Mouse (Mus musculus) intestine, postnatal 0 days (tissue): ENCODE data around the gene Pde4dip. TPM values are rescaled to one million over a fixed set of nuclear protein-coding genes. Genes with fewer than 3 reads are reported as not detected.
A peak's percentile ranks its signal among the peaks of the same experiment; 100 is the strongest.

Experiments
- ATAC-seq: fragments of 200-750 bp; cut with Nextera tagmentation; 2 replicates; pipeline ENCODE4 v1.8.0; 2017; ENCODE audit warnings: mild to moderate bottlenecking, moderate TSS enrichment, moderate library complexity
- H3K27ac ChIP-seq: fragments of 300-500 bp; sonication (generic); 2 replicates; pipeline ENCODE4 v1.5.1; 2014; ENCODE audit warnings: mild to moderate bottlenecking, low read depth, low read length, moderate library complexity
- H3K27me3 ChIP-seq: fragments of 300-500 bp; sonication (generic); replicated peaks from 2 replicates; pipeline ENCODE4 v1.6.1; 2014; ENCODE audit warnings: low read length, mixed read lengths; ENCODE audit not compliant: control insufficient read depth, insufficient read depth
- H3K36me3 ChIP-seq: fragments of 300-500 bp; sonication (generic); 2 replicates; pipeline ENCODE4 v1.6.1; 2014; ENCODE audit warnings: mild to moderate bottlenecking, moderate library complexity; ENCODE audit not compliant: control insufficient read depth, insufficient read depth
- H3K4me1 ChIP-seq: fragments of 300-500 bp; sonication (generic); replicated peaks from 2 replicates; pipeline ENCODE4 v1.6.1; 2014; ENCODE audit warnings: antibody characterized with exemption, low read length, mixed read lengths; ENCODE audit not compliant: control insufficient read depth, insufficient read depth
- H3K4me2 ChIP-seq: fragments of 300-500 bp; sonication (generic); replicated peaks from 2 replicates; pipeline ENCODE4 v1.6.1; 2014; ENCODE audit warnings: low read depth, mild to moderate bottlenecking, moderate library complexity
- H3K4me3 ChIP-seq: fragments of 300-500 bp; sonication (generic); 2 replicates; pipeline ENCODE4 v1.5.1; 2014; ENCODE audit warnings: low read depth, low read length
- H3K9ac ChIP-seq: fragments of 300-500 bp; sonication (generic); 2 replicates; pipeline ENCODE4 v1.6.1; 2014; ENCODE audit warnings: mild to moderate bottlenecking, low read depth, low read length
- H3K9me3 ChIP-seq: fragments of 300-500 bp; sonication (generic); 2 replicates; pipeline ENCODE4 v1.6.1; 2016; ENCODE audit warnings: mixed run types; ENCODE audit not compliant: control insufficient read depth
- CTCF ChIP-seq: sonication (generic); IDR thresholded peaks from 2 replicates; pipeline ENCODE4 v1.5.1; 2016; ENCODE audit warnings: low read depth, mild to moderate bottlenecking, control low read depth, antibody characterized with exemption, moderate library complexity
- WGBS: fragments of 180-500 bp; shearing (Covaris S2); extraction: QIAGEN DNeasy Blood & Tissue Kit; methylation state at CpG from one replicate; pipeline ENCODE4 v1.1.7; 2014; 5-methylcytosine and 5-hydroxymethylcytosine counted together
- polyA plus RNA-seq: library from polyadenylated mRNA; unstranded; fragments of >200 nt; fragmentation: Nextera tagmentation; extraction: Ambion mirVana; gene quantifications from 2 replicates; pipeline ENCODE4 v1.2.1, GENCODE M21; 2015

Gene Pde4dip
- polyA plus RNA-seq, 1 experiment from 2014 or later, result 10.0 TPM

GRCm38 (mm10) chr3:97828286-97828685, 60.2 kb downstream of the Pde4dip start:
- no peaks in the 10 kb centered on the region for H3K36me3 ChIP-seq
- no peak for TF ChIP-seq CTCF
- ATAC-seq, result no peak
- 91% methylated on average over 4 of the region's 4 CpGs for WGBS
- H3K4me2 ChIP-seq, result no peak overlapping the region
- no peaks in the 10 kb centered on the region for H3K9me3 ChIP-seq
- H3K4me1 ChIP-seq, result no peaks in the 10 kb centered on the region
- no peaks in the 10 kb centered on the region for H3K27me3 ChIP-seq
- no peak overlapping the region for H3K27ac ChIP-seq
- H3K9ac ChIP-seq, result no peak overlapping the region
- H3K4me3 ChIP-seq, result no peak overlapping the region

- no peak overlapping the region for H3K9ac ChIP-seq
- ATAC-seq, result no peak
- H3K4me2 ChIP-seq, result peak overlapping the region; percentile 88; the same call in 1 of the 2 replicates
- H3K9me3 ChIP-seq, result no peaks in the 10 kb centered on the region
- no peaks in the 10 kb centered on the region for H3K36me3 ChIP-seq
- no peak for TF ChIP-seq CTCF
- no peaks in the 10 kb centered on the region for H3K4me1 ChIP-seq
- H3K27ac ChIP-seq, result no peak overlapping the region
- 39% methylated on average over 3 of the region's 3 CpGs for WGBS
- no peak overlapping the region for H3K4me3 ChIP-seq
- no peaks in the 10 kb centered on the region for H3K27me3 ChIP-seq
Measured at GRCm38 (mm10) chr3:97825246-97825645, 63.3 kb downstream of the Pde4dip start.

- no peak for TF ChIP-seq CTCF
- Histone ChIP-seq H3K9ac (0 out of 2 replicates have a peak overlapping the region, but pooled peaks have one; percentile 45), H3K4me1 (no peaks in the 10 kb centered on the region), H3K27ac (no peak overlapping the region), H3K27me3 (no peaks in the 10 kb centered on the region), H3K9me3 (no peaks in the 10 kb centered on the region), H3K4me3 (peak overlapping the region; percentile 51), H3K36me3 (no peaks in the 10 kb centered on the region), H3K4me2 (peak overlapping the region; percentile 88)
- ATAC-seq, result no peak
- WGBS, result 22% methylated on average over 4 of the region's 5 CpGs
Measured at GRCm38 (mm10) chr3:97824744-97825143, 63.8 kb downstream of the Pde4dip start.

GRCm38 (mm10) chr3:97824011-97824711, 64.3 kb downstream of the Pde4dip start:
- Histone ChIP-seq H3K4me3 (peak overlapping the region; percentile 51), H3K9ac (peak overlapping the region; percentile 45; the same call in 1 of the 2 replicates), H3K4me2 (peak overlapping the region; percentile 88), H3K9me3 (no peaks in the 10 kb centered on the region), H3K36me3 (no peaks in the 10 kb centered on the region), H3K27ac (peak overlapping the region; percentile 41; the same call in 1 of the 2 replicates), H3K4me1 (no peaks in the 10 kb centered on the region; the same call in 1 of the 2 replicates), H3K27me3 (no peaks in the 10 kb centered on the region)
- under 1% methylated on average over 29 of the region's 29 CpGs for WGBS
- peak; percentile 74 for ATAC-seq
- no peak for TF ChIP-seq CTCF

- Histone ChIP-seq H3K4me1 (no peaks in the 10 kb centered on the region; the same call in 1 of the 2 replicates), H3K27me3 (no peaks in the 10 kb centered on the region), H3K4me3 (no peak overlapping the region), H3K4me2 (peak overlapping the region; percentile 88), H3K27ac (no peak overlapping the region), H3K36me3 (no peaks in the 10 kb centered on the region), H3K9ac (no peak overlapping the region), H3K9me3 (no peaks in the 10 kb centered on the region)
- no peak for TF ChIP-seq CTCF
- 43% methylated on average over 6 of the region's 6 CpGs for WGBS
- ATAC-seq, result no peak
Measured at GRCm38 (mm10) chr3:97823438-97823837, 65.1 kb downstream of the Pde4dip start.

- Histone ChIP-seq H3K4me2 (no peak overlapping the region), H3K9ac (no peak overlapping the region), H3K4me1 (no peaks in the 10 kb centered on the region; the same call in 1 of the 2 replicates), H3K36me3 (no peaks in the 10 kb centered on the region), H3K4me3 (no peak overlapping the region), H3K27me3 (no peaks in the 10 kb centered on the region), H3K27ac (no peak overlapping the region), H3K9me3 (no peaks in the 10 kb centered on the region)
- no peak for ATAC-seq
- no peak for TF ChIP-seq CTCF
- 44% methylated on average over 3 of the region's 3 CpGs for WGBS
Measured at GRCm38 (mm10) chr3:97819050-97819449, 69.5 kb downstream of the Pde4dip start.
